Mouse (Mus musculus) ES-E14 (cell line): ENCODE data around the gene Prpf31.

Source experiments
- CHD2 ChIP-seq: IDR thresholded peaks from 2 replicates; pipeline ENCODE4 v1.6.1; 2014; ENCODE audit warnings: mild to moderate bottlenecking, low read depth, low read length, inconsistent platforms
- HCFC1 ChIP-seq: IDR thresholded peaks from 2 replicates; pipeline ENCODE4 v1.6.1; 2012; ENCODE audit warnings: low read length, inconsistent platforms, borderline replicate concordance; ENCODE audit not compliant: insufficient read depth
- MAFK ChIP-seq: IDR thresholded peaks from 2 replicates; pipeline ENCODE4 v1.6.1; 2014; ENCODE audit warnings: mild to moderate bottlenecking, low read depth, low read length, inconsistent platforms; ENCODE audit not compliant: insufficient read depth
- ZC3H11A ChIP-seq: IDR thresholded peaks from 2 replicates; pipeline ENCODE4 v1.6.1; 2012; ENCODE audit warnings: low read depth, mild to moderate bottlenecking, inconsistent platforms, low read length, borderline replicate concordance
- ZNF384 ChIP-seq: IDR thresholded peaks from 2 replicates; pipeline ENCODE4 v1.6.1; 2012; ENCODE audit warnings: low read depth, low read length, inconsistent platforms

DNA sequence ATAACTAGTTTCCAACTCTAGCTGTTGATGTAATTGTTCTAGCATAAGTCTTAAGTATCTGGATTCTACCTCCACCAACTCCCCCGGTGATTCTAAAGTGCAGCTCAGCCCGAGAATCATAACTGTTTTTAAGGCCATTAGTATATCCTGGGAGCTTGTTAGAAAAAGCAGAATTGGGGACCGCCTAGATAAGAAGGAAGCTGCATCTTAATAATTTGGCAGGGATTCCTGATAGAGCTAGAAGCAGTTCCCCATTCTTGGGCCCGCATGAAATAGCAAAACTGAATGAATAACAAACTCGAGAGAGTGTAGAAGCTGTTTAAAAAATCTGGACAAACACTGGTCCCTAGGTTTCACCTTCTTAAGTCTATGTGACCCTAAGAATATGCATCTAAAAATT lies 13.6 kb downstream of the Prpf31 start:
- TF ChIP-seq ZNF384 (no peak), MAFK (no peak), HCFC1 (no peak), CHD2 (no peak), ZC3H11A (no peak)
